Mouse (Mus musculus) gastrocnemius, postnatal 4 days (tissue): Measurements from ENCODE around the gene Smndc1. TPM values are rescaled to one million over a fixed set of nuclear protein-coding genes. Genes with fewer than 3 reads are reported as not detected.

ENCODE experiments used
- DNase-seq, 2 experiments: peaks; one replicate each; pipeline ENCODE4 v3.0.0; 2021 to 2022; ENCODE audit warnings: low spot score in 2 of 2, mixed read lengths in 2 of 2
- total RNA-seq, 2 experiments: library from RNA; stranded (reverse); gene quantifications; 2 replicates each; pipeline ENCODE4 v1.2.3; 2021

Smndc1 gene
- total RNA-seq, 2 experiments from 2014 or later: 36.6 to 42.4 TPM

DNA sequence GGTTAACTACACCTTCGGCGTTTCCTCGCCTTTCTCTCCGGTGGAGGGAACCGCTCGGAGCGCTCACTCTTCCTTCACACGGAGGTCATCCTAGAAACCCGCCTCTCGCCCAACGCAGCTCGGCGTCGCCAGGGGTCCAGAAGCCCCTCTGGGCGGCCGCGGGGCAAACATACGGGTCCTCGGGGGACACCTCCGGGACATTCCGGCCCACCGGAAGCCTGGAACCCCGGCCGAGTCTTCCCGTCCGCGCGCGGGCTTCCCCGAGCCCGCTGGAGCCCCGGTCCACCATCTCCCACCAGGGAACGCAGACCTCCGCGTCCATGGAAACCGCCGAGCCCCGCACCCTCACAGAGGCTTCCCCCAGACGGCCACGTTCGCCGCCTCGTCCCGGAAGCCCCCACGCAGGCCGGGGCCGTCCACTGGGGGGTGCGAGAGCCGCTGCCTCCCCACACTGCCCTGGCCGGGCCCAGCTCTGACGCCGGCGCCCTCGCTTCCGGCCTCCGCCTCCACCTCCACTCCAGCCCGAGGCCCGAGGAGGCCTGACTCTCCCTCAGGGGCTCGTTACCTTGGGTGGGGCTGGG is 437 bp downstream of the Smndc1 start:
- peak in 1 of 2 experiments; percentile 51 for DNase-seq

DNA sequence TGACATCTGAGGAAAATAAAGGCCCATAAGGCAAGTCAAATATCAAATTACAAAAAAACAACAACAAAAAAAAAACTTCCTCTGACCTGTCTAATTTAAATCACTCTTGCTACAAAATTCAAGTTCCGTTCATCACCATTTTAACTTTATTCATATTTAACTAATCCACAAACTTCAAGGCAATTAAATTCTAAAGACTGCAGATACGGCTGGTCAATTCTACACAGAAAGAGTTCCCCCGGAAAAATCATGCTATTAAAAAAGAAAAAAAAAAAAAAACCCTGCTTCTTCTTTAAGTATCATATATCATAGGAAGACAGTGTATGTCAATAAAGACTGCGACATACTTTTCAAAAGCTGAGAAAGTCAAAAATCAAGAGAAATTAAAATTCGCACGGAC is 961 bp downstream of the Smndc1 start:
- DNase-seq: no peak

DNA sequence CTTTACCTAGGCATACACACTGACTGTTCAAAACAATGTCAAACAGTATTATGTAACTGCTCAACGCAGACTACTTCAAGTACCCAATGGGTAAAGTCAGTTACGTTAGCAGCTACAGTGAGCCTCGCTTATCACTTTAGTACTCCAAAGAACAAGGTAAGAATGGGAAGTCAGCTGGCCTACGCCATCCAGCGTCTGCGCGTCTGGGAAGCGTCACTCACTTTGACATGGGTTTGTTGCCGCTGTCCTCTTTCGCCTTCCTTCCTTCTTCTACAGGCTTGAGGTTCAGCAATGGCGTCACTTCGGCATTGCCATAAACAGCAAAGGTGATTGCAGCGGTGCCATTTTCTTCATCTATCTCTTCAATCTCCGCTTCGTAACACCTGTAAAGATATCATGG is 7.0 kb downstream of the Smndc1 start:
- no peak for DNase-seq

DNA sequence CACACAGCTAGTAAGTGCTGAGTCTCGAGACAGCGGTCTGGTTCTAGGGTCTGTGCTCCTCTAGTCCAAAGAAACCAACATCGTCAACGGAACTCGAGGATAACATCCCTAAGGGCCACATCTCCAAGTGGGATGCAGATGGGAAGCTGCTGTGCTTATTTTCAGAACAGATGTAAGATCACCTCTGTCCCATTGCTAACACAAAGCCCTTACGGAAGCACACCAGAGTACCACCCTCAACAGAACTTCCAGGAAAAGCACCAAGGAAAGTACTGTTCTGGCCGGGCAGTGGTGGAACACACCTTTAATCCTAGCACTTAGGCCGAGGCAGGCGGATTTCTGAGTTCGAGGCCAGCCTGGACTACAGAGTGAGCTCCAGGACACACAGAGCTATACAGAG is 12.0 kb downstream of the Smndc1 start:
- no peak for DNase-seq

DNA sequence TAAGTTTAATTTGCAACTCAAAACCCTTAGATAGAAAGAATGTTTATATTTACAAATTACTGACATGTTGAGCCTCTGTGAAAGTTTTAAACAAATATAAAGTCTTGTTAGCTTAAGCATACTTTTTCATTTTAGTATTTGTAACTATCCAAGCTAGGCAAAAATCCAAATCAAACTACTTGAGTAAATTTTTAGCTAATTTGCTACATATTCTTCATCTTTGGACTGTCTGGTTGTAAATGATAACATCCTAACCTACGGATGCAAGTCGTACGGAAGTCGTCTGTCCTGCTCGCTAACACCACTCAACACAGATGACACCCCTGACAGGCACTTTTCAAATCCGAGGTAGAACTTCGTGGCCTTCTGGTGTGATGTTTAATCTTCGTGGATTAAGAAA is 12.7 kb downstream of the Smndc1 start:
- no peak for DNase-seq

DNA sequence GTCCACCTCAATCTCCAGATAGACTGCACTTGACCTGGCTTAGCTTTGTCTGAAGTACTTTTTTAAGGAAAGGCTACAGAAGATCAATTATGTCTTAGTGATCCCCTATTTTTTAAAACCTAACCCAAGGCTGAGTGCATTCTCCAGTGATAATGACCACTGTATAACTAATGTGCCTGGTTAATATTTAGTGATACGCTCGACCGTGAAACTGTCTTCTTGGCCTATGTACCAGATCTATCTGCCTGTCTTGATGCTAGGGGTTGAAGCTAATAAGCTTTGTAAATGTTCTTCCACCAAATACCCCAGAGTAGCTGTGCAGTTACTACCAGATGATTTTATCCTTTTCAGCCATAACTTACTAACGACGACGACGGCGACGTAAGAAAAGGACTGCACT is 14.6 kb downstream of the Smndc1 start:
- DNase-seq: no peak

DNA sequence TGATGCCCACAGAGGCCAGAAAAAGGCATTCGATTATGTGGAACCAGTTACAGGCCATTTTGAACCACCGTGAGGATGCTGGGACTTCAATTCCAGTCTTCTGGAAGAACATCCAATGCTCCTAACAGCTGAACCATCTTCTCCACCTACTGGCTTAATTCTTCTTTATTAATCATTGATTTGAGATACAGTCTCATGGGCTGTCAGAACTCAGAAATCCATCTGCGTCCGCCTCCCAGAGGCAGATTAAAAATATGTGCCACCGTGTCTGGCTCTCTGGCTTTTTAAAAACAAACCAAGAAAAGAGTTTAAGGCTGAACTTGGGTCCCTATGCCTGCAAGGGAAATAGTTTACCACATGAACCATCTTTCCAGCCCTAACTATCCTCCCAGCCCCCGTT is 15.1 kb downstream of the Smndc1 start:
- DNase-seq: no peak

DNA sequence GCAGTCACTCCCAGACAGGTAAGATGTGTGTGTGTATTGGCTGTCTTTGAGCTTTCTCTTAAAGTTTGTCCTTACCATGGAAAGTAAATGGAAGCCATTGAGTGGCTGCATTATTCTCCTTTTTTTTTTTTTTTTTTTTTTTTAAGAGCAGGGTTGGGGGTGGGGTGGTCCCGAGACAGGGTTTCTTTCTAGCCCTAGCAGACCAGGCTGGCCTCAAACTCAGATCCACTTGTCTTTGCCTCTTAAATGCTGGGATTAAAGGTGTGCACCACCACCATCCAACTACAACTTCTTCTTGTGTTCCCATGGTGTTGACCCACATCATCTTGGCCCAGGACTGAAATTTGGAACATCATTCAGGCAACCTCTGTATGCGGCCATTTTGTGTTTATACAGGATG is 16.8 kb downstream of the Smndc1 start:
- no peak for DNase-seq

DNA sequence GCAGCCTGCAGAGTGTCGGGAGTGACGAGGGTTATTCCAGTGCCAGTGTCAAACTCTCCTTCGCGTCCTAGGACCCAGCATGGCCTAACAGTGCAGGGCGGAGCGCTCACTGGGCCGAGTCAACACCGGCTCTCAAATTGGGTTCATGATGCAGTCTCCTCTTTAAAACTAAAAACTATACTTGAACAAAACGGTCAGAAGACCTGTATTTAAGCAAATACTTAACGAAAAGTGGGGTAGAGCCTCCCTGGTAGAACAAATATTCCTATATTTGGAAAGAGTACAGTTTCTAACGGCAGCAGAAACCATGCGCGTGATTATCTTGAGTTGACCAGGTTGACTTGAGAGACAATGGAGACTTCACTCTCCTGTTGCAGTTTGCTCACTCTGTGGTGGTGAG is 18.7 kb downstream of the Smndc1 start, which contains the start of gene Gm10197:
Gene Gm10197 (minus strand): TSS at position 101 of the 400 bp plus-strand sequence.
- no peak for DNase-seq

DNA sequence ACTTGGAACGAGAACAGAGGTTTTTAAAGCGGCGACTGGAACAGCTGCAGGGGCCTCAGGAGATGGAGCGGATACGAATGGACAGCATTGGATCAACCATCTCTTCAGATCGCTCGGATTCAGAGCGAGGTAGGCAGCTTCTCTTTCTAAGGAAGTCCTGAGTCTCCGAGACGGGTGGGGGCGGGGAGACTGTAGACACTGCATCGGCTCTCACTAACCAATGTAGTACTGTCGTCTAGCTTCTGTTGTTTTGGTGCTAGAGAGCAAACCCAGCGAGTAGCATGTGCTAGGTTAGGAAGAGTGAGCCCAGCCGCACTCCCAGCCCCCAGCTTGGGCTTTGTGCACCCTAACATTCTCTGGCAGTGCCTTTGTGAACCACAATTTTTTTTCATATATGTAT is 20.1 kb downstream of the Smndc1 start:
- DNase-seq: no peak

DNA sequence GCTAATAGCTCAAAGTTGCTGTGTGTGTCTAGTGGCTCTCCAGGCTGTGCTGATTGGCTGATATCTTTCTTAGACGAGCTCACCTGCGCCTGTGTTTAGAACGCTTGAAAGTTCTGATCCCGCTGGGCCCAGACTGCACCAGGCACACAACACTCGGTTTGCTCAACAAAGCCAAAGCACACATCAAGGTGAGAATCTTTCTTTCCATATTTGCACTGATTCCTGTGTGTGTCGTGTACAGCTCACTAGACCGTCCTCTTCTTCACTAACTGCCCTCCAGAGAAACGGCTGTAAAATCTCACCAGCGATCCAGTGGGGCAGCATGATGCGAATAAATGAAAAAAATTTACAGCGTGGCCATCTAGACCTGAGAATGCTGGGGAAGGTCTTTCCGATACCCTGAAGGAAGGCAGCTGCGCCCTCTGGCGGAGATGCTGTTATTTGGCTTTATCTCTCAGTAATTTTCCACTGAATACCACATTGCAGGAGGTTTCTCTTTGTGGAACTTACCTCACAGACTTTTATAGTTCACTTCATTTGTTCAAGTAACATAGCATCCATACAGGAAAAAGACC is 20.8 kb downstream of the Smndc1 start:
- DNase-seq: peak in 1 of 2 experiments; percentile 79

DNA sequence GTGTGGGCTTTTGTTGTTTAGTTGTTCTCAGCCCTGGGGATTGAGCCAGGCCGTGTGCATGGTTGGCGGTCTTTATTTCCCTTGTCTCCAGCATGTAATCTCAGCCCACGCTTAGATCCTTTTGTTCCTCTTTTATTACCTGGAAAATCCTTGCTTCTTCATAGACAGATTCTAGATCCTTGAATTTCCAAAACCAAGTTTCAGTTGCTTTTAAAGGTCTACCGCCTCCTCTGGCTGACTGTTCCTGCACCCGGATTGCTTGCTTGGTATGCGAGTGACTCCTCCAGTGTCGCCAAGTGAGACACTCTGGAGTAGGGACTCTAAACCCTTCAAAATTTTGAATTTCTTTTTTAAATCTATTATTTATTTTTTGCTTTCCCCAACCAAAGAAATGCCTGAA is 23.5 kb downstream of the Smndc1 start:
- no peak for DNase-seq

DNA sequence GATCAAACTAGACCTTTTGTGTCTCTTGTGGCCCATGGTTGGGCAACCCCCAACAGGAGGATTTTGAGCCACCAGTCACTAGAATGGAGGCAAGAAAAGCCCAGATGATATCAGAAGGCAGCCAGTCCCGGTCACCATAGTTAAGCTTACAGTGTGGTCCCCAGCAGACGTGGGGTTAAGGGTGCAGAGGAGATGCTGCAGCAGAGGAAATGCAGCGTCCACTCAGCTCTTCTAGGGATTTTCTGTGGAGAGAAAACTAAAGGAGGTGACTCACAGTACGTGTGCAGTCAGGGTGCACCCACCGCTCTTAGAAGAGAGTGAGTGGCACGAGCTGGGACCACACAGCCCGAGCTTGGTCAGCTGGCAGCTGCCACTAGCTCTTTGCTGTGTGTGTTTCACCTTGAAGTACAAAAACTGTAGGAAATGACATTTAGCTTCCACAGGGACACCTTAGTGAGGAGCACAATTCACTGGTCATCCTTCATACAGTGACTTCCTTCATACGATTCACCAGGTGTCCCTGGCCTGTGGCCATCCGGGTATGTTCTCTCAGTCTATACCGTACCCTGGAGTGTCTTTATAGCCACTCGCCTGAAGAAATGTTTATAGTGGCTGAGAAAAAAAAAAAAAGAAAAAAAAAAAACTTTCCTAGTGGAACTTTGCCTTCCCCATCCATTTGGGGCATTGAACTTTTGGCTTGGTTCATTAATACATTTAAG is 24.2 kb downstream of the Smndc1 start:
- DNase-seq: no peak

DNA sequence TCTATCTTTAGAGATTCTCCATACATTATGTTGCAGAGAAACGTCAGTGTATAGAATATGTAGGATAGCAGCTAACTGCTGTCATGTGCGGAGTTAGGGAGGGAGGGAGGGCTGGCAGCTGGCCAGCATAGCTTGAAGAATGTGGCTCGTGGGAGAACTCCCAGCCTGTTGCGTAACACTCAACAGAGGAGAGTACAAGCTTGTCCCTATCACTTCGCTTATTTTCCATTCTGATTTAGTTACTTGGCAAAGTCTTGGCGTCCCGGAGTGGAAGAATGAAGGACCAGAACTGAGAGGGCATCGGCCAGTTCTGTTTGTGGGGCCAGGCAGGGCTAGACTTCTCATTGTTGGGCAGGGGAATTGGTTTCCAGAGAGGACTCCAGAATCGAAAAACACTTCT is 25.4 kb downstream of the Smndc1 start:
- DNase-seq: peak in 1 of 2 experiments; percentile 48

DNA sequence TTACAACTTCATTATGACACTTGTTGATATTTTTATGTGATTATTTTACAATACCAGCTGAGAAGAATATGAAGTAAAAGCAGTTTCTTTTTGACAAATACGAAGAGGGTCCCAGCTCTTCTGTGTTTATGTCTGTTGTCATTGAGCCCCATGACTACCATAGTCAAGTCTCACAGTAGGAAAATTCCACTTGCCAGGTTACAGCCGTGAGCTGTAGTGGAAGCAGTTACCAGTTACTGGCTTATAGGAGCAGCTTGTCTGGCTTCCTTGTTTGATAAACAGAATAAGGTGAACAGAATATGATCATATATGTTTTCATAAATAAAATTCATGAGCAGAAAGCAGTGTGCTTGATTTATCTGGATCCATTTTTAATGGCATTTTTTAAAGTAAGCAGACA is 25.8 kb downstream of the Smndc1 start:
- DNase-seq: no peak

DNA sequence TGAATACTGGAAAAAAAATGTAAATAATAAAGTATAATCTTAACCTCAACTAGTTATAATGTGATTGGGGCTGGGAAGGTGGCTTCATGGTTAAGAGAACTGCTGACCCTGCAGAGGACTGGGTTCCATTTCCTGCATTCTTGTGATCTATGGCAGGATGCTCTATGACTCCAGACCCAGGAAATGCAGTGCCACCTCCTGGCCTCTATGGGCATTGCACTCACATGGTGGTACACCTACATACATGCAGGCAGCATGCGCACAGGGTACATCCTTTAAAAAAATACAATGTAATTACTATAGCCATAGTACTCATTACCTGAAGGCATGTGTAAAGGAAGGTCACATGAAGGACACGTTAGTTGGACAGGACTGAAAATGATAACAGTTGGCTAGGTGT is 27.4 kb downstream of the Smndc1 start:
- no peak for DNase-seq

DNA sequence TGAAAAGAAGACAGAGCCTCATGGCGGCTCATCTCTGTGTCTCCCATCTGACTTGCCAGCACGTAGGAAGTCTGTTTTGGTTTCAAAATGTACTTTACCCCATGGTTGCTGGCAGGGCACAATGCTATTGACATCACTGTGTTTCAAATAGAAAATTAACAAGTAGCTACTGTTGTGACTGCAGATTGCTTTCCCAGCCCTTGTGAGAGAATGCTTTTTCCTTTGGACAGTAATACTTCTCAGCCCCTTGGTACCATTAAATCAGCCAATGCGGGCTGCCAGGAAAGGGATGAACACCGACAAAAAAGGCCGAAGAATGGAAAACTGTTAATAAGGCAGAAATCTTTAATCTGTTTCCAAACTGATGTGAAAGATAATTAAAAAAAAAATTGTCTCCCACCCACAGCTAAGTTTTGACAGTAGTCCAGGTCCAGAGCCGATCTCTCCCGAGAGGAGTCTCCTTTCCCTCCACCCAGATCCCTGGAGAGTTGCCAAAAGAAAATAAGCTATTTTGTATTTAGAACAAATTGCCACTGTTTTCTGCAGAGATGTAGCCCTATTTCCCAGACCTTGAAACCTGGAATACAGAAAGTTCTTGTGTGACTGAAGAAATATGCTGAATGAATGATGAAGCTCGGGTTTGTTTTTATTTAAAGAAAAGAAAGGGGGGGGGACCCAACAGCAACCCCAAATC is 30.0 kb downstream of the Smndc1 start:
- DNase-seq: no peak

DNA sequence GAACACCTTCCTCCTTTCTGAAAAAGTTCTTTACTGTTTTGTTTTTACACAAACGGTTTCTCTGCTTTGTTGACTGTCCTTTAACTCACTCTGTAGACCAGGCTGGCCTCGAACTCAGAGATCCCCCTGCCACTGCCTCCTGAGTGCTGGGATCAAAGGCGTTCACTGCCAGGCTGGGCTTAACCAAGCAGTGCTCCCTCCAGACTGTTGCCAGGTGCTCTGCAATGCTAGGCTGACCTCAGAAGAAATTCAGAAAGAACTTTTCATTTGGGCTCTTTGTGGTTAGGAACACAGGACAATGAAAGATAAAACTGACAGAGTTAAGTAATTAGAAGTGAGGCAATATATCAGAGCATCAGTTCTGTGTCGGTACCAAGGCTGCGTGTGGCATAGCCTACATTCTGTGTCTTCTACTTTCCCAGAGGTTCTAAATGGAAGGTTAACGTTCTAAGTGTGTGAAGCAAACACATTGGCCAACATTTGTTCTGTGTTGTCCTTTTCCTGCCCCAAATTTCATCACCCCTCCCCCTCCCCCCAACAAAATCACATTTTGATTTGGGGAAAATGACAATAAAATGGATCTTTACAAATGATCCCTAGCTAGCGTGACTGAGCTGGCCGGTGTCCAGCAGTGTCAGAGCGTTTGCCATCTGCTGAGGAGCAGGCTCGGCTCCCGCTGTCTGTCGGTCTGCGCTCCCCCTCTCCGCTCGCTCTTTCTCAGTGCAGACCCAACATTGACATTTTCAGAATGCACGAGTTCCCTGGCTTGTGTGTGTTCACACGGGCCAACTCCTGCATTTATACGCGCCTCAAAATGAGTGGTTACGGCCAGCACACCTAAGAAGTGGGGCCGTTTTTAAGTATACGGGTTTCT is 31.0 kb downstream of the Smndc1 start:
- DNase-seq: peak in 1 of 2 experiments; percentile 67

DNA sequence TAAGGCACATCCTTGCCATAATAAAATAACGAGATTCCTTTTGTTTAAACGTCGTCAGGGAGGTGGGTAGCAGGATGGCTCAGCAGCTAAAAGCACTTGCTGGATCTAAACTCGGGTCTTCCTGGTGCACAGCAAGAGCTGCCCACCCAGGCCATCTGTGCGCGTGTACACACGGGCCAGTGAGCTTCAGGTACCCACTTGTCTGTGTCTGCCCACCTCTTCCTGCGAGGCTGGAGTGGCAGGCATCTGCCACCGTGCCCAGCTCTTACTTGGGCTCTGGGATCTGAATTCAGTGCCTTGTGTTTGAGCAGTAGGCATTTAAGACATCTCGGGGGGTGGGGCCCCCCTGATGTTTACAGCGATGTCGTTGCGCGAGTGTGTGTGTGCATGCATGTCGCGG is 35.3 kb downstream of the Smndc1 start:
- no peak for DNase-seq

DNA sequence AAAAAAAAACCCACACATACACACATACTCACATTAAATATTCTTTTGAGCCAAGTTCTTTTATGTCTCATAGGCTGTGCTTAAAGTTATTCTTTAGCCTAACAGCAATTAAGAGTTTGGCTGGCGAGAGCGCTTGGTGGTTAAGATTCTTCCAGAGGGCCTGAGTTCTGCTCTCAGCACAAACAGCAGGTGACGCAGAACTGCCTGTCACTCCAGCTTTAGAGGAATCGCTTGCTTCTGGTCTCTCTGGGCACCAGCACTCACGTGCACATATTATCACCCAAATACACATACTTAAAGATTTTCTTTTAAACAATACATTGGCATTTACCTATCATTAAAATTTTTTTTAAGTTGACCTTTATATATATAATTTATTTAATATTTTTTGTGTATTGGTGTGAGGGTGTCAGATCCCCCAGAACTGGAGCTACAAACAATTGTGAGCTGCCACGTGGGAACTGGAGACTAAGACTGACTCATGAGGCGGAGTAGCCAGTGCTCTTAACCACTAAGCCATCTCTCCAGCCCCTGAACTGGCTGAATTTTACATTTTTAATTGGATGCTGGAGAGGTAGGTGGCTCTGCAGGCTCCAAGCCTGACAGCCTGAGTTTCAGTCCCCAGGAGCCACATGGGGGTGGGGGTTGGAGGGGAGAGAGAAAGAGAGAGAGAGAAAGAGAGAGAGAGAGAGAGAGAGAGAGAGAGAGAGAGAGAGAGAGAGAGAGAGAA is 35.9 kb downstream of the Smndc1 start:
- DNase-seq: no peak
